Mouse (Mus musculus) hindbrain, embryonic 16.5 days (tissue): ENCODE results near the gene Scd1. TPM values are rescaled to one million over a fixed set of nuclear protein-coding genes. Genes with fewer than 3 reads are reported as not detected.
A peak's percentile ranks its signal among the peaks of the same experiment; 100 is the strongest.

Experiments
- ATAC-seq: fragments of 200-750 bp; cut with Nextera tagmentation; 2 replicates; pipeline ENCODE4 v1.8.0; 2017; ENCODE audit warnings: moderate TSS enrichment, moderate library complexity
- H3K27ac ChIP-seq: fragments of 300-500 bp; sonication (generic); 2 replicates; pipeline ENCODE4 v1.5.1; 2014; ENCODE audit warnings: low read depth, mild to moderate bottlenecking, control low read depth, low read length, moderate library complexity
- H3K27me3 ChIP-seq: fragments of 300-500 bp; sonication (generic); replicated peaks from 2 replicates; pipeline ENCODE4 v1.6.1; 2014; ENCODE audit warnings: low read length; ENCODE audit not compliant: control insufficient read depth, insufficient read depth
- H3K36me3 ChIP-seq: fragments of 300-500 bp; sonication (generic); 2 replicates; pipeline ENCODE4 v1.6.1; 2014; ENCODE audit warnings: mild to moderate bottlenecking, low read length, moderate library complexity, mixed read lengths; ENCODE audit not compliant: control insufficient read depth, insufficient read depth
- H3K4me1 ChIP-seq: fragments of 300-500 bp; sonication (generic); 2 replicates; pipeline ENCODE4 v1.6.1; 2014; ENCODE audit warnings: low read depth, low read length; ENCODE audit not compliant: control insufficient read depth, insufficient read depth
- H3K4me2 ChIP-seq: fragments of 300-500 bp; sonication (generic); 2 replicates; pipeline ENCODE4 v1.6.1; 2014; ENCODE audit warnings: mild to moderate bottlenecking, low read length, control low read depth, moderate library complexity
- H3K4me3 ChIP-seq: fragments of 300-500 bp; sonication (generic); 2 replicates; pipeline ENCODE4 v1.5.1; 2014; ENCODE audit warnings: mild to moderate bottlenecking, low read length, control low read depth, moderate library complexity
- H3K9ac ChIP-seq: fragments of 300-500 bp; sonication (generic); 2 replicates; pipeline ENCODE4 v1.6.1; 2014; ENCODE audit warnings: low read depth, mild to moderate bottlenecking, control low read depth, low read length, moderate library complexity
- H3K9me3 ChIP-seq: fragments of 300-500 bp; sonication (generic); 2 replicates; pipeline ENCODE4 v1.6.1; 2014; ENCODE audit warnings: mild to moderate bottlenecking, low read length, moderate library complexity; ENCODE audit not compliant: control insufficient read depth
- WGBS: fragments of 180-500 bp; shearing (Covaris S2); extraction: QIAGEN DNeasy Blood & Tissue Kit; methylation state at CpG from one replicate; pipeline ENCODE4 v1.1.7; 2014; 5-methylcytosine and 5-hydroxymethylcytosine counted together
- polyA plus RNA-seq: library from polyadenylated mRNA; unstranded; fragments of >200 nt; fragmentation: Nextera tagmentation; extraction: Ambion mirVana; gene quantifications from 2 replicates; pipeline ENCODE4 v1.2.1, GENCODE M21; 2015

Gene Scd1
- polyA plus RNA-seq, 1 experiment from 2014 or later = 9.3 TPM

GRCm38 (mm10) chr19:44391856-44392255, 15.8 kb downstream of the Scd1 start:
- Histone ChIP-seq H3K4me1 (peaks cover 4% of the 10 kb centered on the region), H3K9ac (no peak overlapping the region), H3K4me2 (no peak overlapping the region), H3K27me3 (no peaks in the 10 kb centered on the region), H3K4me3 (no peak overlapping the region), H3K36me3 (no peaks in the 10 kb centered on the region; the same call in 1 of the 2 replicates), H3K27ac (no peak overlapping the region), H3K9me3 (no peaks in the 10 kb centered on the region)
- 89% methylated on average over 4 of the region's 4 CpGs for WGBS
- ATAC-seq = no peak

GRCm38 (mm10) chr19:44389507-44389906, 18.2 kb downstream of the Scd1 start:
- no peak overlapping the region for H3K4me3 ChIP-seq
- peaks cover 4% of the 10 kb centered on the region for H3K4me1 ChIP-seq
- H3K9ac ChIP-seq = no peak overlapping the region
- H3K4me2 ChIP-seq = no peak overlapping the region
- H3K9me3 ChIP-seq = no peaks in the 10 kb centered on the region
- ATAC-seq = no peak
- H3K27me3 ChIP-seq = no peaks in the 10 kb centered on the region
- no peaks in the 10 kb centered on the region; the same call in 1 of the 2 replicates for H3K36me3 ChIP-seq
- WGBS = 9% methylated on average over 1 of the region's 1 CpGs
- no peak overlapping the region for H3K27ac ChIP-seq

- Histone ChIP-seq H3K4me3 (peak overlapping the region; percentile 58), H3K9ac (peak overlapping the region; percentile 72), H3K4me1 (peaks cover 4% of the 10 kb centered on the region), H3K4me2 (peak overlapping the region; percentile 74), H3K9me3 (no peaks in the 10 kb centered on the region), H3K27me3 (no peaks in the 10 kb centered on the region), H3K27ac (peak overlapping the region; percentile 70), H3K36me3 (no peaks in the 10 kb centered on the region)
- 6% methylated on average over 30 of the region's 41 CpGs for WGBS
- peak; percentile 98 for ATAC-seq
These were observed 18.9 kb downstream of the Scd1 start for GRCm38 (mm10) chr19:44388475-44389428.

DNA sequence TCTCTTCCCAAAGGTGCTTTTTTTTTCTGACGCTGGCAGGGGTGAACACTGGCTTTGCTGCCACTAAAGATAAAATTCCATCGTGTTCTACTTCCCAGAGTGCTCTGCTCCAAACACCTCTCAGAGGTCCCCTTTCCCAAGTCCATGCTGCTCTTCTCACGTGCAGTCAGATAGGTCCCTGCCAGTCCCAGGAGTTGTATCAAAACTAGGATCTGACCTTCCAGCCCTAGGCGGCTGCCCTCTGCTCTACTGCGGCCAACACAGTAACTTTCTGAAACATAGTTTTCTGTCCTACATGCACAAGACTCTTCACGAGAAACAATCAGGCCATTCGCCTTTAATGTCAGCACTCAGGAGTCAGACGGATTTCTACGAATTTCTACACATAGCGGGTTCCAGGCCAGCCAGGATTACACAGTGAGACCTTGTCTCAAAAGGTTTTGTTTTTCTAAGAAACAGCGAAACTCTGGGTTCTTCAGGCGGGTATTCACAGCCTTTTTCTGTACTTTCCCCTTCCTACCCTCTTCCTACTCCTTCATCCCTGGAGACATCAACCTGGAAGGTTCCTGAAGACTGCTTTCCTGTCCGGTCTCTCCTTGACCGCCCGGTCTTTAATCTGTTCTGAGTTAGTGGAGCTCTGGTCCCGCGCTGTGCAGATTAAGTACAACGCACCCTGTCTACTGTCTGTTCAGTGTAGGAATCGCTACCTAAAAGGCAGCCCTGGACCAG, 19.8 kb downstream of the Scd1 start:
- 33% methylated on average over 19 of the region's 19 CpGs for WGBS
- no peak; the same call in 1 of the 2 replicates for ATAC-seq
- Histone ChIP-seq H3K36me3 (no peaks in the 10 kb centered on the region), H3K9ac (peak overlapping the region; percentile 72), H3K27ac (peak overlapping the region; percentile 70; the same call in 1 of the 2 replicates), H3K9me3 (no peaks in the 10 kb centered on the region), H3K4me2 (peak overlapping the region; percentile 74), H3K4me1 (peaks cover 4% of the 10 kb centered on the region), H3K27me3 (no peaks in the 10 kb centered on the region), H3K4me3 (peak overlapping the region; percentile 58)

DNA sequence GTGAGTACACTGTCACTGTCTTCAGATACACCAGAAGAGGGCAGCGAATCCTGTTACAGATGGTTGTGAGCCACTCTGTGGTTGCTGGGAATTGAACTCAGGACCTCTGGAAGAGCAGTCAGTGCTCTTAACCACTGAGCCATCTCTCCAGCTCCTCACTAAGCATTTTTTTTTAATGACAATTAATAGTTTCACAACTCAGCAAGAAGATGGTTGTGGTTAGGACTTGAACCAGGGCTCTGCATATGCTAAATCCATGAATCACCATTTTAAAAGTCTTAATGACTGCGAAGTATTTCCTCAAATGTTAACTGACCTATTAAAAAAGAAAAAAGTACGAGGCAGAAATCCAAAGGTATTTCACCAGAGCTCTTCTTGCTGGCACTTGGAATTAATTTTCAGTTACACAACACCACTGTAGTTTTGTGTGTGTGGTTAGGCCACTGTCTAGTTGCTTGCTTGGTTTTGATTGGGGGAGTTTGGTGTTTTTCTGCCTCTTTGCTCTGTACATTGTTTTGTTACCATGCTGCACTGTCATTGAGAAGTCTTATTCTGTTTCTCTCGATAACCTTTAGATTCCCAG, 20.5 kb downstream of the Scd1 start:
- no peak for ATAC-seq
- Histone ChIP-seq H3K4me1 (peaks cover 4% of the 10 kb centered on the region), H3K27me3 (no peaks in the 10 kb centered on the region), H3K36me3 (no peaks in the 10 kb centered on the region), H3K9ac (no peak overlapping the region), H3K4me2 (no peak overlapping the region), H3K9me3 (no peaks in the 10 kb centered on the region), H3K4me3 (no peak overlapping the region), H3K27ac (no peak overlapping the region)
- WGBS = 92% methylated on average over 4 of the region's 4 CpGs

- H3K4me3 ChIP-seq = no peak overlapping the region
- H3K27ac ChIP-seq = no peak overlapping the region
- H3K9ac ChIP-seq = no peak overlapping the region
- H3K27me3 ChIP-seq = no peaks in the 10 kb centered on the region
- H3K9me3 ChIP-seq = no peaks in the 10 kb centered on the region
- ATAC-seq = no peak
- no peak overlapping the region for H3K4me2 ChIP-seq
- H3K36me3 ChIP-seq = no peaks in the 10 kb centered on the region
- peaks cover 4% of the 10 kb centered on the region for H3K4me1 ChIP-seq
- 82% methylated on average over 6 of the region's 6 CpGs for WGBS
These were observed 21.7 kb downstream of the Scd1 start for GRCm38 (mm10) chr19:44385887-44386498.

- H3K4me1 ChIP-seq = no peaks in the 10 kb centered on the region
- no peaks in the 10 kb centered on the region for H3K27me3 ChIP-seq
- no peaks in the 10 kb centered on the region for H3K9me3 ChIP-seq
- no peak overlapping the region for H3K9ac ChIP-seq
- H3K36me3 ChIP-seq = no peaks in the 10 kb centered on the region
- H3K4me2 ChIP-seq = no peak overlapping the region
- ATAC-seq = no peak
- WGBS = 72% methylated on average over 12 of the region's 12 CpGs
- no peak overlapping the region for H3K27ac ChIP-seq
- no peak overlapping the region for H3K4me3 ChIP-seq
These were observed 24.9 kb downstream of the Scd1 start for GRCm38 (mm10) chr19:44382682-44383321.

DNA sequence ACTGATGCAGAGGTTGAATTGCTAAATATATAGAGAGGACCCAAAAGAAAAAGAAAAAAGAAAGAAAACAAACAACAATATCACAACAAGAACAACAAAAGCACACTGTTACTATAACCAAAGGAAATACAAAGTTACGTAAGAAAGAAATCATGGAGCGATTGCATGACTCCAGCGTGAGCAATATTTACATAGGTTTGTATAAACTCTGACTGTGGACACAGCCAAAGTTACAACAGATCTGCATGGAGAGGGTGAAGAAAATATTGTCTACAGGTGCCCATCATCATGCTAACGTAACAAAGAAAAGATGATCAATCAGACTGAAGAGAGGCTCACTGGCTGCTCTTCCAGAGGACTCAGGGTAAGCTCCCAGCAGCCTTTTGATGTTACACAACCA, 27.6 kb downstream of the Scd1 start:
- Histone ChIP-seq H3K9me3 (no peaks in the 10 kb centered on the region), H3K27me3 (no peaks in the 10 kb centered on the region), H3K27ac (no peak overlapping the region), H3K9ac (no peak overlapping the region), H3K4me1 (no peaks in the 10 kb centered on the region), H3K4me2 (no peak overlapping the region), H3K4me3 (no peak overlapping the region), H3K36me3 (no peaks in the 10 kb centered on the region)
- 91% methylated on average over 4 of the region's 4 CpGs for WGBS
- ATAC-seq = no peak
